Mouse (Mus musculus) lung, adult 2 months (tissue): ENCODE results near the gene Vwa7.

Experiments
- CTCF ChIP-seq: fragments of 200-500 bp; IDR thresholded peaks from 2 replicates; pipeline ENCODE4 v1.5.1; 2011; ENCODE audit warnings: mild to moderate bottlenecking, low read length, control low read depth; ENCODE audit not compliant: insufficient read depth
- POLR2A ChIP-seq: fragments of 200-500 bp; IDR thresholded peaks from 2 replicates; pipeline ENCODE4 v1.6.1; 2011; ENCODE audit warnings: low read depth, mild to moderate bottlenecking, control low read depth, low read length, borderline replicate concordance; ENCODE audit errors: extremely low read depth

DNA sequence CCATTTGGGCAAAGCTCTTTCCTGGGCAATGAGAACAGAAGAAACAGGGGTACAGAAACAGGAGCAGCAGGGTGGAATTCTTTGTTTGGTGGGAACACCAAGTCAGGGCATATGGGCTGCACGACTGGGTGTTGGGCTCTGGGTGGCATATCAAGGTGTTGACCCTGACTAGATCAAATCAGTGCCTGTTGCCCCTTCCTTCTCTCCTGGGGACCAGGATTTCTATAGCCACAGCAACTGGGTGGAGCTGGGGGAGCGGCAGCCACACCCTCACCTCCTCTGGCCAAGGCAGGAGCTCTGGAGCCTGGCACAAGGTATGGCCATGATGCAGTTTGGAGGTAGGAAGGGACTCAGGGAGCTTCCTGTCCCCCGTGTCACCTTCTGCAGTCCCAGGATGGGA is 1.8 kb downstream of the Vwa7 start:
- no peak for TF ChIP-seq CTCF
- TF ChIP-seq POLR2A = no peak
